Mouse (Mus musculus) liver, postnatal 0 days (tissue): ENCODE measurements around the gene 4930568D16Rik.

ENCODE experiments used
- CTCF ChIP-seq: sonication (generic); IDR thresholded peaks from 2 replicates; pipeline ENCODE4 v1.5.1; 2016; ENCODE audit warnings: antibody characterized with exemption, low read depth
- EP300 ChIP-seq: IDR thresholded peaks from 2 replicates; pipeline ENCODE4 v1.6.1; 2016; ENCODE audit warnings: antibody characterized with exemption, low read depth, mild to moderate bottlenecking

- TF ChIP-seq CTCF (no peak), EP300 (no peak)
Measured at GRCm38 (mm10) chr2:35338036-35338435, 29.5 kb downstream of the 4930568D16Rik start.
